Mouse (Mus musculus): Measurements from ENCODE around the gene Mta1.

DNA sequence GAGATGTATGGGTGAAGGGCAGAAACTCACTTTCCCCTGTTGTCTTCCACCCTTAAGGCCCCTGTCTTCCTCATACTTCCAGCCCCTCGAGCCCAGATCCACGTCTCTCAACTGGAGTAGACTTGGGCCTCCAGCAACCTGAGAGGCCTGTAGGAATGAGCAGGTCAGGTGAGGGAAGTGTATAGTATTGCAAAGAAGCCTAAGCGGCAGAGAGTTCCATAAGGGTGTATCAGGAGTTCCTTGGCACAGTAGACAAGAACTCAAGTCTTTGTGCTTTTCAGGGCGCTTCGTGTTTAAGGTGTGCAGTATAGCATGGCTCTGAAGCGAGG lies 56.6 kb downstream of the Mta1 start:
- TF ChIP-seq POLR2A (IDR thresholded peaks at IDR 0.05; ENCODE audit: insufficient read depth, low read length) (no peak), CTCF (IDR thresholded peaks at IDR 0.05; ENCODE audit: low read depth, low read length) (no peak), EP300 (IDR thresholded peaks at IDR 0.05; ENCODE audit: insufficient read depth, low read depth, low read length) (no peak)
